Mouse (Mus musculus) C2C12 (cell line): ENCODE results near the gene Cacna1b.

Source experiments
- CEBPB ChIP-seq: IDR thresholded peaks from one replicate; pipeline ENCODE4 v1.6.1; 2011; ENCODE audit warnings: low read depth, mild to moderate bottlenecking, control low read depth, moderate library complexity
- CTCF ChIP-seq: IDR thresholded peaks from one replicate; pipeline ENCODE4 v1.5.1; 2011; ENCODE audit not compliant: control insufficient read depth, insufficient read depth, insufficient read length
- FOSL1 ChIP-seq: IDR thresholded peaks from one replicate; pipeline ENCODE4 v1.8.0; 2011; ENCODE audit warnings: mild to moderate bottlenecking, low read length; ENCODE audit not compliant: poor library complexity, insufficient read depth, severe bottlenecking
- MYOD1 ChIP-seq: IDR thresholded peaks from one replicate; pipeline ENCODE4 v1.6.1; 2011; ENCODE audit warnings: low read depth; ENCODE audit not compliant: control insufficient read depth, insufficient read length
- MYOG ChIP-seq: IDR thresholded peaks from one replicate; pipeline ENCODE4 v1.6.1; 2011; ENCODE audit not compliant: control insufficient read depth, insufficient read length; ENCODE audit errors: extremely low read depth
- USF1 ChIP-seq: IDR thresholded peaks from one replicate; pipeline ENCODE4 v1.6.1; 2011; ENCODE audit warnings: low read depth, mild to moderate bottlenecking, control low read depth, moderate library complexity

GRCm38 (mm10) chr2:24678538-24678937 is 84.4 kb downstream of the Cacna1b start:
- TF ChIP-seq MYOG (no peak), CTCF (no peak), CEBPB (no peak), USF1 (no peak), MYOD1 (no peak), FOSL1 (no peak)
